Mouse (Mus musculus) midbrain, embryonic 13.5 days (tissue): Measurements from ENCODE around the gene Rnaseh2a. TPM values are rescaled to one million over a fixed set of nuclear protein-coding genes. Genes with fewer than 3 reads are reported as not detected.

Source experiments
- ATAC-seq: fragments of 200-750 bp; cut with Nextera tagmentation; 2 replicates; pipeline ENCODE4 v1.8.0; 2017; ENCODE audit warnings: mild to moderate bottlenecking, moderate TSS enrichment, moderate library complexity
- H3K27ac ChIP-seq: fragments of 300-500 bp; sonication (generic); 2 replicates; pipeline ENCODE4 v1.5.1; 2015; ENCODE audit warnings: inconsistent platforms, mild to moderate bottlenecking, moderate library complexity
- H3K27me3 ChIP-seq: fragments of 300-500 bp; sonication (generic); 2 replicates; pipeline ENCODE4 v1.6.1; 2015; ENCODE audit warnings: mild to moderate bottlenecking, inconsistent platforms
- H3K36me3 ChIP-seq: fragments of 300-500 bp; sonication (generic); 2 replicates; pipeline ENCODE4 v1.6.1; 2015; ENCODE audit warnings: mild to moderate bottlenecking, inconsistent platforms
- H3K4me1 ChIP-seq: fragments of 300-500 bp; sonication (generic); replicated peaks from 2 replicates; pipeline ENCODE4 v1.6.1; 2015; ENCODE audit warnings: inconsistent platforms
- H3K4me2 ChIP-seq: fragments of 300-500 bp; sonication (generic); replicated peaks from 2 replicates; pipeline ENCODE4 v1.6.1; 2015; ENCODE audit warnings: moderate library complexity, mild to moderate bottlenecking, inconsistent platforms
- H3K4me3 ChIP-seq: fragments of 300-500 bp; sonication (generic); replicated peaks from 2 replicates; pipeline ENCODE4 v1.5.1; 2015; ENCODE audit warnings: mild to moderate bottlenecking, inconsistent platforms
- H3K9ac ChIP-seq: fragments of 300-500 bp; sonication (generic); replicated peaks from 2 replicates; pipeline ENCODE4 v1.6.1; 2015; ENCODE audit warnings: mild to moderate bottlenecking, inconsistent platforms
- H3K9me3 ChIP-seq: fragments of 300-500 bp; sonication (generic); 2 replicates; pipeline ENCODE4 v1.6.1; 2016; ENCODE audit warnings: mild to moderate bottlenecking, inconsistent platforms
- WGBS: fragments of 180-500 bp; shearing (Covaris S2); methylation state at CpG from one replicate; pipeline ENCODE4 v1.1.7; 2015; 5-methylcytosine and 5-hydroxymethylcytosine counted together
- polyA plus RNA-seq: library from polyadenylated mRNA; unstranded; fragments of >200 nt; fragmentation: Nextera tagmentation; extraction: Ambion mirVana; gene quantifications from 2 replicates; pipeline ENCODE4 v1.2.1, GENCODE M21; 2015

The Rnaseh2a gene
- polyA plus RNA-seq, 1 experiment from 2014 or later: 66.5 TPM

DNA sequence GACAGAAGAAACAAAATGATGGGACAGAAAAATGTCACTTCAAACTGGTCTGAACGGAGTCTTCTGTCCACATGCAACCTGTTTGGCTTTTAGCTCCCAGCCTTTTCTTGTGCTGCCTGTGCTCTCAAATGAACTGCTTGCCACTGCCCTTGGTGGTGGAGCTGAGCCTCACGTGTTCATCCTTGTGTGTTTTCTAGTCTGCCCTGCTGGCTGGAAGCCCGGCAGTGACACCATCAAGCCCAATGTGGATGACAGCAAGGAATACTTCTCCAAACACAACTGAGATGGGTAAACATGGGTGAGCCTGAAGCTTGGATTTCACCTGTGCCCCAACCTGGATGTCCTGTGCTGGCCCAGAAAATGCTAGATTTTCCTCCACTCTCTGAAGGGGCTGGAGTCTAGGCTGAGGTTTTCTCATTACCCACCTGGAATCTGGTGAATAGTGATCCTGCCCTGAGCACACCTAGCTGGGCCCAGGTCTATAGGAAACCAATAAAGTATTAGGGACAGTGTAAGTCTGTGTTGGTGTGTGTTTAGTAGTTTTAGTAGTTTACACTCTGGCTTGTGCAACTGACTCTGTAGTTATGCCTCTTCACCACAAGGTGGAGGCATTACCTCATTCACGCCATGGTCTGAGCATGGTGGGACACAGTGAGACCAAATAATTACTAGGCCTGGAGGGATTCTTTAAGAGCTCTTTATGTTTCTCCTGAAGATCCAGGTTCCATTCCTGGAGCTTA, 4.4 kb upstream of the Rnaseh2a start:
- H3K27ac ChIP-seq: no peak overlapping the region
- no peak for ATAC-seq
- H3K36me3 ChIP-seq: peaks cover 44% of the 10 kb centered on the region
- no peak overlapping the region for H3K9ac ChIP-seq
- H3K9me3 ChIP-seq: no peaks in the 10 kb centered on the region
- peaks cover 65% of the 10 kb centered on the region for H3K4me1 ChIP-seq
- H3K4me2 ChIP-seq: no peak overlapping the region
- no peak overlapping the region for H3K4me3 ChIP-seq
- H3K27me3 ChIP-seq: peaks cover 21% of the 10 kb centered on the region
- WGBS: 66% methylated on average over 4 of the region's 4 CpGs

DNA sequence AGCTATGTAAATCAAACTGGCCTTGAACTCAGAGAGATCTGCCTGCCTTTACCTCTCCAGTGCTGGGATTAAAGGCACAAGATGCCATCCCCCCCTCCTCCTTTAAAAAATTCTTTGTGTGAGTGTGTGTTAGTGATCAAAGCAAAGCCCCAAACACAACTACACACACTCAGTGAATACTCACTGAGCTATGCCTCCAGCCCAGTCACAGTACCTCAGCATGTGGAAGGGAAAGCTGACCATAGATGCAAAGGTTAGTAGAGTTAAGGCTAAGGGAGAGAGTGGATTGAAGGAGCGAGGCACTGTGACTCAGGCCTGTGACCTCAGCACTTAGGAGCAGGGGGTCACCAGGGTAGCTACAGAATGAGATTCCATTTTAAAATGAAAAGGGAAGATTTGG, 3.5 kb upstream of the Rnaseh2a start:
- Histone ChIP-seq H3K9me3 (no peaks in the 10 kb centered on the region), H3K9ac (no peak overlapping the region), H3K4me3 (no peak overlapping the region), H3K27ac (no peak overlapping the region), H3K4me2 (no peak overlapping the region), H3K4me1 (peaks cover 64% of the 10 kb centered on the region), H3K36me3 (peaks cover 44% of the 10 kb centered on the region), H3K27me3 (peaks cover 13% of the 10 kb centered on the region)
- no peak for ATAC-seq
- WGBS: 95% methylated on average over 1 of the region's 1 CpGs

DNA sequence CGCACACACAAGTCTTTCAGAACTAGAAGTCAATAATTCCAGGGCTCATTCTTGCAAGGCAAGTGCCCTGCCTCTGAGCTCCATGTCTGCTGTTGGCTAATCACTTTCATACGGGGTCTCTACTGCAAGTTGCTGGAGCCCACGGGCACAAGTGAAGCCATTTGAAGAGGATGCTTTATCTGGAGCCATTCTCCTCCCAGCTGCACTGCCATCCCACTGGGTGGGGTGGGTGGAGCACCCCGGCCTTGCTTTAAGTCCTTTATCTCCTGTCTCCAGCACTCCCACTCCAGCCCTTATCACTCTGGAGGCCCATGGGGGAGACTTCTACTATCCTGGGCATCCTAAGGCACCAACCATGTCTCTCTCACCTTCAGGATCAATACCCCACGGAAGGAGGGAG, 1.3 kb upstream of the Rnaseh2a start:
- Histone ChIP-seq H3K36me3 (peaks cover 44% of the 10 kb centered on the region), H3K27me3 (no peaks in the 10 kb centered on the region), H3K4me1 (peaks cover 57% of the 10 kb centered on the region), H3K9ac (peak overlapping the region; percentile 96), H3K27ac (peak overlapping the region; percentile 85), H3K9me3 (no peaks in the 10 kb centered on the region), H3K4me3 (peak overlapping the region; percentile 77), H3K4me2 (peak overlapping the region; percentile 88)
- ATAC-seq: no peak
- WGBS: 67% methylated on average over 5 of the region's 5 CpGs

DNA sequence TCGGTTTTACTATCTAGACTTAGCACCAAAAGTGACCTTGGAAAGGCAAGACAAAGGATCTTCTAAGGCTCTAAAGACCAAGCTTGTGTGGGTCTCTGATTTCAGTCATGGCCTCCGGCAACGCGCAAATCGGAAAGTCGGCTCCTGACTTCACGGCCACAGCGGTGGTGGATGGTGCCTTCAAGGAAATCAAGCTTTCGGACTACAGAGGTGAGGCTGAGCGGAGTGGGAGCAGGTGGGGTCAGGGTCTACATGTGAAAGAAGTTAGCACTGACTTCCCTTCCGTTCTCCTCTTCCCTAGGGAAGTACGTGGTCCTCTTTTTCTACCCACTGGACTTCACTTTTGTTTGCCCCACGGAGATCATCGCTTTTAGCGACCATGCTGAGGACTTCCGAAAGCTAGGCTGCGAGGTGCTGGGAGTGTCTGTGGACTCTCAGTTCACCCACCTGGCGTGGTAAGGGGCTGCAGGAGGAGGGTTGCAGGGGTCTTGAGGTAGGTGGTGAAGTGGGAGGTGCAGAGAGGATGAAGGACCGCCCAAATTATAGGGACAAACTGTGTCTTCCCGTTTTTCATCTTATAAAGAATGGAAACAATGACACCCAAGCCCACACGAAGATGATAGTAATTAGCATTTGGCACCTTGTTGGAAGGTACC, 696 bp upstream of the Rnaseh2a start:
- Histone ChIP-seq H3K9me3 (no peaks in the 10 kb centered on the region), H3K9ac (peak overlapping the region; percentile 96), H3K36me3 (peaks cover 43% of the 10 kb centered on the region), H3K4me1 (peaks cover 57% of the 10 kb centered on the region), H3K27ac (peak overlapping the region; percentile 85), H3K4me2 (peak overlapping the region; percentile 88), H3K27me3 (no peaks in the 10 kb centered on the region), H3K4me3 (peak overlapping the region; percentile 77)
- WGBS: 9% methylated on average over 21 of the region's 21 CpGs
- ATAC-seq: no peak

DNA sequence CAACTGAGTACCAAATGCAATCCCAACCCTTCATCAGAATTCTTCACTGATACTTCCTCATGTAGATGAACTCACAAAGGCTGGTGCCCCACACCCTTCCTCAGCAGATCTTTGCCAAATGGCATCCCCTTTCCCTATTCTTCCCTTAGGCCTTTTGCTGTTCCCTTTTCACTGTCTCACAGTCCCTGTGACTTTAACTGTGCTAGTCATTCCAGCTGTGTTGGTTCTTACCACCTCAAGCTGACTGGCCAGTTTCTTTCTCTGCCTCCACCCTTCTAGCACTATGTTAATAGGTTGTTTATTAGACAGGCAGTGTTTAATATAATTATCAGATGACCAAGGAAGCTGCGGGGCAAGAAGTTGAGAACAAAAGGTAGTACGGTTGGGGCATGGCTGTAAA, 917 bp downstream of the Rnaseh2a start:
- Histone ChIP-seq H3K4me1 (peaks cover 54% of the 10 kb centered on the region), H3K9ac (peak overlapping the region; percentile 96), H3K4me2 (peak overlapping the region; percentile 88), H3K9me3 (no peaks in the 10 kb centered on the region), H3K36me3 (peaks cover 28% of the 10 kb centered on the region), H3K27ac (peak overlapping the region; percentile 85), H3K27me3 (no peaks in the 10 kb centered on the region), H3K4me3 (peak overlapping the region; percentile 77)
- 30% methylated on average over 2 of the region's 2 CpGs for WGBS
- no peak for ATAC-seq

DNA sequence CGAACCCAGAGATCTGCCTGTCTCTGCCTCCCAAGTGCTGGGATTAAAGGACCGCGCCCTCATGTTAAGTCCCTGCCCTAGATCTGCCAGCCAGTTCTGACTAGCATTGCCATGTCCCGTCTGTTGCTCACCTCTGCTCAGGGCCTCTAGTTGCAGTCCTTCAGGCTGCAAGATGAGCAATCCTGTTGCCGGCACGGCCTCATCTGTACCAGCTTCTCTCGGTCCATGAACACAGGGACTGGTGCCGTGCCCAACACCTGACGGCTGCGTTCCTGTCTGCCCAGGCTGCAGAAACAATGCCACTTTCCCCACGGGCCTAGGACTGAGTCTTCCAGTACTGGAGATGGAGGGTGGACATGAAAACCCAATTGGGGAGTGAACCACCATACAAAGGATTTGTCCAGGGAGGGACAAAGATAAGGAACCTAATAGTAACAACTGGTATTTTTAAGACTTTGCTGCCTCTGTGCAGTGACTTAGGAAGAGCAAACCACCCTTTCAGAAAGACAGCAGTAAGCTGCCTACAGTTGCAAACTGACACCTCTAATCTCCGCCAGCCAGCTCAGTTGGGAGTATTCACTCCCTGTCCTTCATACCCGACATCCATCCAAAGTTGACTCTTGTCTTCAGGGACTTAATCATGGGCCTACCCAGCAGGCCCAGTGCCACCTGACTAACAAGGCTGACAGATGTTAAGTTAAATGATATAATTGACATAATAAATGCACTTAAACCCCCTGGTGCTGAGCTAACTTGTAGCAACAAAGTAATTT, 1.8 kb downstream of the Rnaseh2a start:
- Histone ChIP-seq H3K9ac (no peak overlapping the region), H3K4me1 (peaks cover 54% of the 10 kb centered on the region), H3K36me3 (peaks cover 19% of the 10 kb centered on the region)

DNA sequence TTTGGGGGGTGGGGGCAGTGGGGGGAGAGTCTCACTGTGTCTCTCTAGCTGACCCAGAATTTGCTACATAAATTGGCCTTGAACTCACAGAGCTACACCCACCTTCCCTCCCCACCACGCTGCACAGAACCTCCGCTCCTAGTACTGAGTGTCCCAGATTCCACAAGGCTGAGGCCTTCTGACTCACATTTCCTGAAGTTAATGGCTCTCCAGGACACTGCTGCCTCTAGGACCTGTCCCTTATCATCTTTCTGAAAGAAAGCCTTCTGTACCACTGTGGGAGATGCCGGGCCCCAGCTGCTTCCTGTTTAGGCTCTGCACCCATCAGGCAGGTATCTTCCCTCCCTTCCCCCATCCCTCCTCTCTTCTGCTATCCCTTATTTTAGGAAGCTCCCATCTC, 3.0 kb downstream of the Rnaseh2a start:
- Histone ChIP-seq H3K9ac (no peak overlapping the region), H3K36me3 (peaks cover 9% of the 10 kb centered on the region), H3K4me1 (peaks cover 46% of the 10 kb centered on the region), H3K27me3 (no peaks in the 10 kb centered on the region), H3K4me2 (peak overlapping the region; percentile 92; the same call in 1 of the 2 replicates), H3K9me3 (no peaks in the 10 kb centered on the region), H3K27ac (0 out of 2 replicates have a peak overlapping the region, but pooled peaks have one; percentile 10), H3K4me3 (peak overlapping the region; percentile 68; the same call in 1 of the 2 replicates)
- no peak for ATAC-seq
- whole genome bisulfite sequencing: 69% methylated on average over 3 of the region's 3 CpGs

More for the DNA sequence above, 1.8 kb downstream of the Rnaseh2a start:
- no peaks in the 10 kb centered on the region for H3K9me3 ChIP-seq
- WGBS: 85% methylated on average over 13 of the region's 13 CpGs
- H3K4me3 ChIP-seq: no peak overlapping the region
- no peak overlapping the region; the same call in 1 of the 2 replicates for H3K4me2 ChIP-seq
- no peak for ATAC-seq
- no peak overlapping the region for H3K27ac ChIP-seq
- no peaks in the 10 kb centered on the region for H3K27me3 ChIP-seq

DNA sequence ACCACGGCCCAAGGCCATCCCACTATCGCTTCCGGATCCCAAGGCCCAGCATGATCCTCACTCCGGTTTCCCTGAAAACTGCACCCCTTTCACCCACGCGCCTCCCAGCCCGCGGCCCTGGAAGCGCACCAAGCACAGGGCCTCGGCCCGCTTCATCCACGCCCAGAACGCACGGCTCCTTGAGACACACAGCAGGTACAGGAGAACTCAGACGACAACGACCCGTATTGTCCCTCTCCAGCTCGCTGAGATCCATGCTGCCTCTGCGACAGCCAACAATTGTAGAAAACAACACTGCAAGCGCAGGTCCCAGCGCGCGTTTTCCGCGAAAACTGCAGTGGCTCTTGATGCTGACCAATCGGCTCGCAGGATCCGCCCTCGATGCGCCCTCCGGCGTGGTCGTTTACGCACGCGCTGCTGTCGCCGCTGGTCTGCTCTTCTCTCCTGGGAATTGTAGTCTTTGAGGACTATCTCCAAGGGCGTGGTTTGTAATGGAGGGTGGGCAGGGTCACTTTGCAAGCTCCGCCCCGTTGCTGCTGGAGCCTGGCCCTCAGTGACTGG, 3.8 kb downstream of the Rnaseh2a start:
- ATAC-seq: peak; percentile 77
- Histone ChIP-seq H3K4me3 (peak overlapping the region; percentile 68), H3K27ac (peak overlapping the region; percentile 56), H3K36me3 (0 out of 2 replicates have a peak, but pooled peaks cover 5% of the 10 kb centered on the region), H3K4me1 (peaks cover 38% of the 10 kb centered on the region), H3K27me3 (no peaks in the 10 kb centered on the region), H3K4me2 (peak overlapping the region; percentile 92), H3K9me3 (no peaks in the 10 kb centered on the region), H3K9ac (peak overlapping the region; percentile 76)
- WGBS: under 1% methylated on average over 41 of the region's 41 CpGs

DNA sequence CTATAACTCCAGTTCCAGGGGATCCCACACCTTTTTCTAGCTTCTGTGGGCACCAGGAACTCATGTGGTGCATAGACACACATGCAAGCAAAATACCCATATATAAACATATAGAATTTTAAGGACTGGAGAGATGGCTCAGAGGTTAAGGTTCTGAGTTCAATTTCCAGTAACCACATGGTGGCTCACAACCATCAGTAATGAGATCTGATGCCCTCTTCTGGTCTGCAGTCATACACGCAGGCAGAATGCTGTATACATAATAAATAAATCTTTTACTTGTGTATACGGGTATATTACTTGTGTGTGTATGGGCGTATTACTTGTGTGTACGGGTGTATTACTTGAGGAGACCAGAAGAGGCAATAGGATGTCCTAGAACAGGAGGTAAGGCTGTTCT, 5.6 kb downstream of the Rnaseh2a start:
- H3K27me3 ChIP-seq: no peaks in the 10 kb centered on the region
- no peaks in the 10 kb centered on the region for H3K9me3 ChIP-seq
- H3K4me1 ChIP-seq: peaks cover 32% of the 10 kb centered on the region
- no peak overlapping the region for H3K4me3 ChIP-seq
- ATAC-seq: no peak
- WGBS: 89% methylated on average over 4 of the region's 4 CpGs
- H3K36me3 ChIP-seq: peaks cover 11% of the 10 kb centered on the region; the same call in 1 of the 2 replicates
- H3K9ac ChIP-seq: no peak overlapping the region
- no peak overlapping the region for H3K27ac ChIP-seq
- H3K4me2 ChIP-seq: no peak overlapping the region

DNA sequence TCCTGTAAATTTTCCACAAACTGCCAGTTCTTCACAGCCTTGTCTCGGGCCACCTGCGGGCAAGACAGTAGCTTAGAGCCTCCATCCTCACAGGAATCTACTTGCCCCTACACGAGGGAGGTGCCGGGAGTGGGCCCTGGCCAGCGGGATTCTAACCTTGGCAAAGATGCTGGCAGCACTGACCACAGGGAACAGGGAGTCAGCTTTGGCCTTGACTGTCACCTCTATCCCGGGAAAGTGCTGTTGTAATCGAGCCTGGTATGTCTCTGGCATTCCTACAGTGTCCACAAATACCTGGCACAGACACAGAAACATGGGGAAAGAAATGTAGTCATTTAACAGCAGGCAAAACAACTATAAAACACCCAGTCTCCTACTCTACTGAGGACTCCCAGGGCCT, 9.8 kb downstream of the Rnaseh2a start:
- Histone ChIP-seq H3K27ac (no peak overlapping the region), H3K9ac (0 out of 2 replicates have a peak overlapping the region, but pooled peaks have one; percentile 20), H3K4me2 (no peak overlapping the region), H3K4me3 (no peak overlapping the region), H3K36me3 (peaks cover 24% of the 10 kb centered on the region), H3K4me1 (peaks cover under 1% of the 10 kb centered on the region), H3K27me3 (no peaks in the 10 kb centered on the region), H3K9me3 (no peaks in the 10 kb centered on the region)
- no peak for ATAC-seq
- WGBS: 94% methylated on average over 7 of the region's 7 CpGs

DNA sequence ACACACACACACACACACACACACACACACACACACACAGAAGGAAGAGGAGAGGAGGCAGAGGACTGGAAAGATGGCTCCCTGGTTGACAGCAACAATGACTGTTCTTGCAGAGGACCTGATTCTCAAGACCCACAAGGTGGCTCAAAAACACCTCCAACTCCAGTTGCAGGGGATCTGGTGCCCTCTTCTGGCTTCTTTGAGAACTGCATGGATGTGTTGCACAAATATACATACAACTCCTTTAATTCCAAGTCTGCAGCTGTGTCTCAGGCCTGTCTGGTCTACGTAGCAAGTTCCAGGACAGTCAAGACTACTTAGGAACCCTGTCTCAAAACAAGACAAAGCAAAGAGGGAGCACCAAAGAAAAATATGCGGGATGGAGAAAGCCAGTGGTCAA, 12.8 kb downstream of the Rnaseh2a start:
- ATAC-seq: 0 out of 2 replicates have a peak, but pooled peaks have one; percentile 40
- Histone ChIP-seq H3K4me3 (no peak overlapping the region), H3K36me3 (peaks cover 24% of the 10 kb centered on the region), H3K9ac (no peak overlapping the region), H3K4me1 (no peaks in the 10 kb centered on the region; the same call in 1 of the 2 replicates), H3K27me3 (peaks cover 17% of the 10 kb centered on the region), H3K9me3 (no peaks in the 10 kb centered on the region), H3K4me2 (no peak overlapping the region), H3K27ac (no peak overlapping the region)
- 51% methylated on average over 2 of the region's 2 CpGs for WGBS
